Mouse (Mus musculus) lung, postnatal 0 days (tissue): ENCODE data around the gene Olfr71.

Source experiments
- CTCF ChIP-seq: IDR thresholded peaks from 2 replicates; pipeline ENCODE4 v1.5.1; 2016; ENCODE audit warnings: antibody characterized with exemption, mild to moderate bottlenecking
- EP300 ChIP-seq: IDR thresholded peaks from 2 replicates; pipeline ENCODE4 v1.6.1; 2016; ENCODE audit warnings: antibody characterized with exemption, mild to moderate bottlenecking, control low read depth

DNA sequence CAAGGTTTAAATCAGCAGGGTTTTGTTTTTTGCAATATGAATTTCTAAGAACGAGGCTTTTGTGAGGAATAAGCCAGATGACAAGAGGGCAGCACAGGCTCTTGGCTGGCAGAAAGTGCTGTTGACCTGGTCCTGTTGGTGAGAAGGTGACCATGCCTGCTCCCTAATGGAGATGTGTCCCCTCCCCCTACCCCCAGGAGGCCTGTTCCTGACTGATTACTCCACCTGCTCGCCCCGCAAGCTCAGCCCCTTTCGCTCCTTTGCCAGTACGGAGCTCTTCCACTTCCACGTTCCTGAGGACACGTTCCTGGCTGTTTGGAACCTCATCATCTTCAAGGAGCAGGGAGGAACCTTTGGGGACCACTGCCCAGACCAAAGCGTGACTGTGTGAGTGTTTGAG is 36.4 kb downstream of the Olfr71 start:
- TF ChIP-seq CTCF = no peak
- TF ChIP-seq EP300 = no peak
